Mouse (Mus musculus): ENCODE results near the gene Wrnip1.

Wrnip1 gene

GRCm38 (mm10) chr13:32831505-32832273 lies 29.9 kb downstream of the Wrnip1 start:
- H3K4me1 ChIP-seq (replicated peaks; ENCODE audit: low read depth, low read length): no peaks in the 10 kb centered on the region
- H3K36me3 ChIP-seq (ENCODE audit: insufficient read depth, low read length): no peaks in the 10 kb centered on the region
- H3K27me3 ChIP-seq (ENCODE audit: insufficient read depth, low read length): no peaks in the 10 kb centered on the region
- H3K4me3 ChIP-seq (replicated peaks; ENCODE audit: low read length): no peak overlapping the region
- no peak for TF ChIP-seq POU5F1 (IDR thresholded peaks at IDR 0.05; ENCODE audit: borderline replicate concordance, low read length)
- TF ChIP-seq NANOG (IDR thresholded peaks at IDR 0.05; ENCODE audit: borderline replicate concordance, low read length): no peak
- TF ChIP-seq CTCF (conservative IDR thresholded peaks at IDR 0.05; ENCODE audit: low read length): no peak
- no peaks in the 10 kb centered on the region for H3K9me3 ChIP-seq (ENCODE audit: low read length)

- Histone ChIP-seq H3K4me1 (replicated peaks; ENCODE audit: low read depth, low read length) (no peaks in the 10 kb centered on the region), H3K36me3 (ENCODE audit: insufficient read depth, low read length) (no peaks in the 10 kb centered on the region), H3K9me3 (ENCODE audit: low read length) (no peaks in the 10 kb centered on the region), H3K27me3 (ENCODE audit: insufficient read depth, low read length) (no peaks in the 10 kb centered on the region), H3K4me3 (replicated peaks; ENCODE audit: low read length) (no peak overlapping the region)
- TF ChIP-seq NANOG (IDR thresholded peaks at IDR 0.05; ENCODE audit: borderline replicate concordance, low read length): no peak
- TF ChIP-seq POU5F1 (IDR thresholded peaks at IDR 0.05; ENCODE audit: borderline replicate concordance, low read length): no peak
These were observed 30.9 kb downstream of the Wrnip1 start for GRCm38 (mm10) chr13:32832776-32833175.

- no peaks in the 10 kb centered on the region for H3K9me3 ChIP-seq (ENCODE audit: low read length)
- no peaks in the 10 kb centered on the region for H3K4me1 ChIP-seq (replicated peaks; ENCODE audit: low read depth, low read length)
- H3K4me3 ChIP-seq (replicated peaks; ENCODE audit: low read length): no peak overlapping the region
- H3K27me3 ChIP-seq (ENCODE audit: insufficient read depth, low read length): no peaks in the 10 kb centered on the region
- TF ChIP-seq POU5F1 (IDR thresholded peaks at IDR 0.05; ENCODE audit: borderline replicate concordance, low read length) (no peak), NANOG (IDR thresholded peaks at IDR 0.05; ENCODE audit: borderline replicate concordance, low read length) (no peak), CTCF (conservative IDR thresholded peaks at IDR 0.05; ENCODE audit: low read length) (no peak)
- H3K36me3 ChIP-seq (ENCODE audit: insufficient read depth, low read length): no peaks in the 10 kb centered on the region
These were observed 31.4 kb downstream of the Wrnip1 start for GRCm38 (mm10) chr13:32833237-32833636.

GRCm38 (mm10) chr13:32834513-32834912 lies 32.7 kb downstream of the Wrnip1 start:
- Histone ChIP-seq H3K9me3 (ENCODE audit: low read length) (no peaks in the 10 kb centered on the region), H3K36me3 (ENCODE audit: insufficient read depth, low read length) (no peaks in the 10 kb centered on the region), H3K27me3 (ENCODE audit: insufficient read depth, low read length) (no peaks in the 10 kb centered on the region), H3K4me1 (replicated peaks; ENCODE audit: low read depth, low read length) (no peaks in the 10 kb centered on the region), H3K4me3 (replicated peaks; ENCODE audit: low read length) (no peak overlapping the region)
- no peak for TF ChIP-seq POU5F1 (IDR thresholded peaks at IDR 0.05; ENCODE audit: borderline replicate concordance, low read length)
- TF ChIP-seq CTCF (conservative IDR thresholded peaks at IDR 0.05; ENCODE audit: low read length): no peak
- TF ChIP-seq NANOG (IDR thresholded peaks at IDR 0.05; ENCODE audit: borderline replicate concordance, low read length): no peak

- H3K4me1 ChIP-seq (replicated peaks; ENCODE audit: low read depth, low read length): no peaks in the 10 kb centered on the region
- H3K9me3 ChIP-seq (ENCODE audit: low read length): peaks cover 29% of the 10 kb centered on the region
- TF ChIP-seq POU5F1 (IDR thresholded peaks at IDR 0.05; ENCODE audit: borderline replicate concordance, low read length) (no peak), CTCF (conservative IDR thresholded peaks at IDR 0.05; ENCODE audit: low read length) (no peak), NANOG (IDR thresholded peaks at IDR 0.05; ENCODE audit: borderline replicate concordance, low read length) (no peak)
- no peak overlapping the region for H3K4me3 ChIP-seq (replicated peaks; ENCODE audit: low read length)
- no peaks in the 10 kb centered on the region for H3K36me3 ChIP-seq (ENCODE audit: insufficient read depth, low read length)
- H3K27me3 ChIP-seq (ENCODE audit: insufficient read depth, low read length): no peaks in the 10 kb centered on the region
These were observed 37.5 kb downstream of the Wrnip1 start for GRCm38 (mm10) chr13:32839314-32839713.

- no peaks in the 10 kb centered on the region for H3K36me3 ChIP-seq (ENCODE audit: insufficient read depth, low read length)
- H3K9me3 ChIP-seq (ENCODE audit: low read length): peaks cover 29% of the 10 kb centered on the region
- no peaks in the 10 kb centered on the region for H3K27me3 ChIP-seq (ENCODE audit: insufficient read depth, low read length)
- H3K4me3 ChIP-seq (replicated peaks; ENCODE audit: low read length): no peak overlapping the region
- no peaks in the 10 kb centered on the region for H3K4me1 ChIP-seq (replicated peaks; ENCODE audit: low read depth, low read length)
- no peak for TF ChIP-seq CTCF (conservative IDR thresholded peaks at IDR 0.05; ENCODE audit: low read length)
- no peak for TF ChIP-seq POU5F1 (IDR thresholded peaks at IDR 0.05; ENCODE audit: borderline replicate concordance, low read length)
- TF ChIP-seq NANOG (IDR thresholded peaks at IDR 0.05; ENCODE audit: borderline replicate concordance, low read length): no peak
These were observed 39.5 kb downstream of the Wrnip1 start for GRCm38 (mm10) chr13:32841349-32841748.

- no peak overlapping the region for H3K4me3 ChIP-seq (replicated peaks; ENCODE audit: low read length)
- no peaks in the 10 kb centered on the region for H3K27me3 ChIP-seq (ENCODE audit: insufficient read depth, low read length)
- TF ChIP-seq POU5F1 (IDR thresholded peaks at IDR 0.05; ENCODE audit: borderline replicate concordance, low read length) (no peak), NANOG (IDR thresholded peaks at IDR 0.05; ENCODE audit: borderline replicate concordance, low read length) (no peak), CTCF (conservative IDR thresholded peaks at IDR 0.05; ENCODE audit: low read length) (no peak)
- peaks cover 14% of the 10 kb centered on the region for H3K4me1 ChIP-seq (replicated peaks; ENCODE audit: low read depth, low read length)
- no peaks in the 10 kb centered on the region for H3K36me3 ChIP-seq (ENCODE audit: insufficient read depth, low read length)
- H3K9me3 ChIP-seq (ENCODE audit: low read length): peaks cover 29% of the 10 kb centered on the region
These were observed 44.4 kb downstream of the Wrnip1 start for GRCm38 (mm10) chr13:32846221-32846620.

GRCm38 (mm10) chr13:32849092-32849491 lies 47.3 kb downstream of the Wrnip1 start:
- Histone ChIP-seq H3K4me1 (replicated peaks; ENCODE audit: low read depth, low read length) (peaks cover 20% of the 10 kb centered on the region), H3K4me3 (replicated peaks; ENCODE audit: low read length) (no peak overlapping the region), H3K9me3 (ENCODE audit: low read length) (peaks cover 2% of the 10 kb centered on the region; the same call in 1 of the 2 replicates), H3K36me3 (ENCODE audit: insufficient read depth, low read length) (no peaks in the 10 kb centered on the region), H3K27me3 (ENCODE audit: insufficient read depth, low read length) (no peaks in the 10 kb centered on the region)
- no peak for TF ChIP-seq CTCF (conservative IDR thresholded peaks at IDR 0.05; ENCODE audit: low read length)
- no peak for TF ChIP-seq POU5F1 (IDR thresholded peaks at IDR 0.05; ENCODE audit: borderline replicate concordance, low read length)
- TF ChIP-seq NANOG (IDR thresholded peaks at IDR 0.05; ENCODE audit: borderline replicate concordance, low read length): no peak

Measured in E14TG2a.4 (cell line).